Mouse (Mus musculus) kidney, adult 2 months (tissue): ENCODE measurements at regions not wholly inside any gene's neighbourhood (a gene's known extent, or its start where the extent isn't known, plus 50 kb on each side); places are given as distances from the start of the nearest gene placed in this dataset.

Source experiments
- CTCF ChIP-seq: fragments of 200-500 bp; conservative IDR thresholded peaks from 2 replicates; pipeline ENCODE4 v1.5.1; 2011; ENCODE audit warnings: low read depth, mild to moderate bottlenecking, control low read depth, low read length, moderate library complexity, mixed read lengths; ENCODE audit not compliant: insufficient read depth, insufficient read length
- POLR2A ChIP-seq: fragments of 200-500 bp; IDR thresholded peaks from one replicate; pipeline ENCODE4 v1.6.1; 2011; ENCODE audit warnings: low read depth, low read length, control low read depth

- no peak for TF ChIP-seq POLR2A
- TF ChIP-seq CTCF = no peak
Measured at GRCm38 (mm10) chr4:95358674-95359073, 198.6 kb upstream of the Fggy start.
